Mouse (Mus musculus): ENCODE results near the gene Tns3. TPM values are rescaled to one million over a fixed set of nuclear protein-coding genes. Genes with fewer than 3 reads are reported as not detected.

Gene Tns3
- total and polyA plus RNA-seq, 3 experiments = not detected

GRCm38 (mm10) chr11:8602606-8603005 lies 61.7 kb downstream of the Tns3 start:
- no peaks in the 10 kb centered on the region for H3K4me1 ChIP-seq (ENCODE audit: control insufficient read depth in 1 of 2, insufficient read depth in 2 of 2, low read length in 2 of 2)
- H3K36me3 ChIP-seq (ENCODE audit: control insufficient read depth in 1 of 2, insufficient read depth in 2 of 2, low read length in 2 of 2) = no peaks in the 10 kb centered on the region
- no peak for DNase-seq (ENCODE audit: low read depth, low spot score)
- H3K27me3 ChIP-seq (ENCODE audit: control insufficient read depth in 1 of 2, insufficient read depth in 2 of 2, low read length in 2 of 2) = no peaks in the 10 kb centered on the region
- H3K79me2 ChIP-seq (ENCODE audit: control insufficient read depth, insufficient read depth, low read length, poor library complexity) = no peaks in the 10 kb centered on the region
- TF ChIP-seq CTCF (IDR thresholded peaks at IDR 0.05 in 2 of 3, conservative IDR thresholded peaks at IDR 0.05 in 1 of 3; ENCODE audit: control insufficient read depth in 1 of 3, insufficient read depth in 1 of 3, low read depth in 2 of 3, low read length in 3 of 3, poor library complexity in 1 of 3, severe bottlenecking in 1 of 3) (no peak), UBTF (IDR thresholded peaks at IDR 0.05; ENCODE audit: borderline replicate concordance, insufficient read depth, low read depth, low read length) (no peak), JUND (IDR thresholded peaks at IDR 0.05; ENCODE audit: low read depth, low read length) (no peak), CHD1 (IDR thresholded peaks at IDR 0.05; ENCODE audit: low read depth, low read length) (no peak), HCFC1 (IDR thresholded peaks at IDR 0.05; ENCODE audit: low read depth, low read length) (no peak), USF2 (IDR thresholded peaks at IDR 0.05; ENCODE audit: borderline replicate concordance in 1 of 2, insufficient read depth in 1 of 2, low read depth in 1 of 2, low read length in 2 of 2) (no peak)
- H3K27ac ChIP-seq (ENCODE audit: control insufficient read depth, low read depth, low read length) = no peak overlapping the region
- H3K4me3 ChIP-seq (ENCODE audit: control insufficient read depth in 1 of 2, insufficient read depth in 1 of 2, low read depth in 2 of 2, low read length in 2 of 2) = no peak overlapping the region
- no peak overlapping the region for H3K9ac ChIP-seq (ENCODE audit: control insufficient read depth, low read depth, low read length, poor library complexity, severe bottlenecking)
- H3K9me3 ChIP-seq (replicated peaks; ENCODE audit: insufficient read depth, low read length) = no peaks in the 10 kb centered on the region

- Histone ChIP-seq H3K36me3 (ENCODE audit: control insufficient read depth in 1 of 2, insufficient read depth in 2 of 2, low read length in 2 of 2) (no peaks in the 10 kb centered on the region), H3K27ac (ENCODE audit: control insufficient read depth, low read depth, low read length) (no peak overlapping the region), H3K9me3 (replicated peaks; ENCODE audit: insufficient read depth, low read length) (no peaks in the 10 kb centered on the region), H3K27me3 (ENCODE audit: control insufficient read depth in 1 of 2, insufficient read depth in 2 of 2, low read length in 2 of 2) (no peaks in the 10 kb centered on the region), H3K4me3 (ENCODE audit: control insufficient read depth in 1 of 2, insufficient read depth in 1 of 2, low read depth in 2 of 2, low read length in 2 of 2) (no peak overlapping the region), H3K4me1 (ENCODE audit: control insufficient read depth in 1 of 2, insufficient read depth in 2 of 2, low read length in 2 of 2) (no peaks in the 10 kb centered on the region), H3K9ac (ENCODE audit: control insufficient read depth, low read depth, low read length, poor library complexity, severe bottlenecking) (no peak overlapping the region), H3K79me2 (ENCODE audit: control insufficient read depth, insufficient read depth, low read length, poor library complexity) (no peaks in the 10 kb centered on the region)
- TF ChIP-seq MAFK (IDR thresholded peaks at IDR 0.05; ENCODE audit: borderline replicate concordance, low read depth, low read length) (no peak), CTCF (IDR thresholded peaks at IDR 0.05 in 2 of 3, conservative IDR thresholded peaks at IDR 0.05 in 1 of 3; ENCODE audit: control insufficient read depth in 1 of 3, insufficient read depth in 1 of 3, low read depth in 2 of 3, low read length in 3 of 3, poor library complexity in 1 of 3, severe bottlenecking in 1 of 3) (no peak), GABPA (IDR thresholded peaks at IDR 0.05; ENCODE audit: low read depth, low read length) (no peak), E2F4 (IDR thresholded peaks at IDR 0.05; ENCODE audit: borderline replicate concordance, low read depth, low read length) (no peak), ETS1 (IDR thresholded peaks at IDR 0.05; ENCODE audit: low read depth, low read length) (no peak), ZMIZ1 (IDR thresholded peaks at IDR 0.05; ENCODE audit: low read depth, low read length) (no peak), SIN3A (IDR thresholded peaks at IDR 0.05; ENCODE audit: low read length) (no peak), MAX (IDR thresholded peaks at IDR 0.05; ENCODE audit: low read length) (no peak), UBTF (IDR thresholded peaks at IDR 0.05; ENCODE audit: borderline replicate concordance, insufficient read depth, low read depth, low read length) (no peak), USF2 (IDR thresholded peaks at IDR 0.05; ENCODE audit: borderline replicate concordance in 1 of 2, insufficient read depth in 1 of 2, low read depth in 1 of 2, low read length in 2 of 2) (no peak), EP300 (IDR thresholded peaks at IDR 0.05; ENCODE audit: low read depth in 1 of 2, low read length in 2 of 2) (no peak), RAD21 (IDR thresholded peaks at IDR 0.05; ENCODE audit: low read depth, low read length) (no peak), MXI1 (IDR thresholded peaks at IDR 0.05; ENCODE audit: low read depth, low read length) (no peak)
- no peak for DNase-seq (ENCODE audit: low read depth, low spot score)
These were observed 62.9 kb downstream of the Tns3 start for GRCm38 (mm10) chr11:8601411-8601821.

Measured in MEL (cell line).